8 mouse cellular contexts compared by ENCODE assay signal in genomic region chr2:36235917-36236316, GRCm38 (mm10). TPM values are rescaled to one million over a fixed set of nuclear protein-coding genes. Genes with fewer than 3 reads are reported as not detected.
A peak's percentile ranks its signal among the peaks of the same experiment; 100 is the strongest.
DNase-seq lines count a peak whose midpoint lies in the region; ATAC-seq lines count a peak whose summit lies in the region.

No protein-coding gene starts in this region.

- no peak overlapping the region for H3K4me2 ChIP-seq in forebrain, embryonic 14.5 days (ENCODE audit: low read length)
- no peak overlapping the region for H3K4me2 ChIP-seq in forebrain, embryonic 11.5 days (ENCODE audit: low read depth, low read length, severe bottlenecking)

- H3K9ac ChIP-seq in forebrain, embryonic 14.5 days (ENCODE audit: low read length), result no peak overlapping the region
- no peak overlapping the region for H3K9ac ChIP-seq in forebrain, embryonic 11.5 days (ENCODE audit: low read length)

- no peaks in the 10 kb centered on the region for H3K36me3 ChIP-seq in forebrain, embryonic 14.5 days (ENCODE audit: control insufficient read depth, insufficient read depth, low read length)
- H3K36me3 ChIP-seq in forebrain, embryonic 11.5 days (ENCODE audit: control insufficient read depth, insufficient read depth, low read length), result no peaks in the 10 kb centered on the region

- no peak; the same call in 1 of the 2 replicates for ATAC-seq in forebrain, embryonic 14.5 days
- ATAC-seq in forebrain, embryonic 11.5 days (replicated peaks; ENCODE audit: low FRiP score), result no peak
- ATAC-seq in granulocyte monocyte progenitor cell, adult 5-6 weeks (replicated peaks; ENCODE audit: poor library complexity, severe bottlenecking), result no peak

- no peaks in the 10 kb centered on the region for H3K9me3 ChIP-seq in forebrain, embryonic 14.5 days (replicated peaks; ENCODE audit: control insufficient read depth, low read length)
- H3K9me3 ChIP-seq in forebrain, embryonic 11.5 days (ENCODE audit: control insufficient read depth, low read length), result no peaks in the 10 kb centered on the region

- peak; percentile 61 for DNase-seq in forebrain, embryonic 14.5 days (ENCODE audit: low spot score)
- no peak for DNase-seq in forebrain, embryonic 11.5 days (ENCODE audit: low spot score)
- peak; percentile 77 for DNase-seq in MN1 (ENCODE audit: low spot score)
- DNase-seq in heart, adult 18-20 months, result peak; percentile 72 to 88
- peak; percentile 76 for DNase-seq in kidney, postnatal 14 days
- no peak for DNase-seq in T-cell, adult 2 months (ENCODE audit: low spot score)
- DNase-seq in embryo, embryonic 10.5 days (ENCODE audit: low spot score), result no peak

- no peak overlapping the region for H3K27ac ChIP-seq in forebrain, embryonic 14.5 days (ENCODE audit: low read depth, low read length)
- H3K27ac ChIP-seq in forebrain, embryonic 11.5 days (ENCODE audit: low read depth, low read length), result no peak overlapping the region

- H3K27me3 ChIP-seq in forebrain, embryonic 14.5 days (replicated peaks; ENCODE audit: control insufficient read depth, insufficient read depth, low read length), result no peaks in the 10 kb centered on the region
- H3K27me3 ChIP-seq in forebrain, embryonic 11.5 days (ENCODE audit: control insufficient read depth, insufficient read depth, low read length), result no peaks in the 10 kb centered on the region

- H3K4me3 ChIP-seq in forebrain, embryonic 14.5 days (ENCODE audit: low read depth, low read length), result no peak overlapping the region
- no peak overlapping the region for H3K4me3 ChIP-seq in forebrain, embryonic 11.5 days (ENCODE audit: low read depth, low read length)

- H3K4me1 ChIP-seq in forebrain, embryonic 14.5 days (ENCODE audit: control insufficient read depth, insufficient read depth, low read length), result peaks cover 3% of the 10 kb centered on the region; the same call in 1 of the 2 replicates
- no peaks in the 10 kb centered on the region for H3K4me1 ChIP-seq in forebrain, embryonic 11.5 days (replicated peaks; ENCODE audit: control insufficient read depth, insufficient read depth, low read length)

- 37% methylated on average over 4 of the region's 4 CpGs for WGBS in forebrain, embryonic 14.5 days
- 69% methylated on average over 4 of the region's 4 CpGs for WGBS in forebrain, embryonic 11.5 days

RNA-seq across cellular contexts. Expression of gene Ptgs1, which starts 5.7 kb away (rescaled TPM):
- 3.7 and 3.8 TPM in 2 replicates for polyA plus RNA-seq in forebrain, embryonic 14.5 days (2014; fragmentation: Nextera tagmentation; extraction: Ambion mirVana)
- polyA plus RNA-seq in forebrain, embryonic 11.5 days (2014; fragmentation: Nextera tagmentation; extraction: Ambion mirVana), result 2.8 and 2.9 TPM in 2 replicates
- 10 to 100 TPM; 12.4 to 16.1 TPM for total RNA-seq in heart, adult 18-20 months (2021)
- total RNA-seq in granulocyte monocyte progenitor cell, adult 5-6 weeks (2014; fragmentation: Nextera tagmentation), result 20.8 and 21.8 TPM in 2 replicates
- total RNA-seq in granulocyte monocyte progenitor cell, adult 5-6 weeks (2017), result 30.5 and 31.0 TPM in 2 replicates

Comparison
In these comparisons a context has a peak if more than half of its experiments do, and no peak if none do; other contexts are left out.
1. DNase-seq: peak in forebrain, embryonic 14.5 days (single experiment), MN1 (single experiment), heart, adult 18-20 months (2 of 2) and kidney, postnatal 14 days (single experiment); none in forebrain, embryonic 11.5 days (single experiment), T-cell, adult 2 months (single experiment) and embryo, embryonic 10.5 days (single experiment).